Mouse (Mus musculus): ENCODE measurements around the gene Gm8693.
"Not testable (repeated sequence)": the region's sequence is repeated elsewhere in the genome, so short reads cannot be mapped to it uniquely, and the experiment has no call there.

Gene Gm8693

GRCm38 (mm10) chr7:22692217-22692616, at the start of gene Gm8693:
Gm8693 (minus strand) TSS chr7:22692317.
- in situ Hi-C loops (cut with MboI; ENCODE audit: unreplicated experiment in 2 of 2): not testable (repeated sequence)

- in situ Hi-C loops (cut with MboI; ENCODE audit: unreplicated experiment in 2 of 2): not testable (repeated sequence)
Observed at GRCm38 (mm10) chr7:22719610-22720009, 27.5 kb upstream of the Gm8693 start, which contains the start of gene Gm4567. Gm4567 (minus strand) TSS chr7:22719710.

GRCm38 (mm10) chr7:22657718-22658117, 34.4 kb downstream of the Gm8693 start, which contains the start of gene Vmn1r155:
Vmn1r155 (plus strand) TSS chr7:22658018.
- in situ Hi-C loops (cut with MboI; ENCODE audit: unreplicated experiment in 2 of 2): not testable (repeated sequence)
